Mouse (Mus musculus) MEL-GATA-1-ER (cell line): ENCODE measurements around the gene Abca5.
A peak's percentile ranks its signal among the peaks of the same experiment; 100 is the strongest.
"Not testable (repeated sequence)": the region's sequence is repeated elsewhere in the genome, so short reads cannot be mapped to it uniquely, and the experiment has no call there.

Experiments used
- DNase-seq: peaks from one replicate; pipeline ENCODE4 v3.0.0-alpha.2; 2012; ENCODE audit warnings: low read depth; ENCODE audit errors: extremely low read depth

Gene Abca5

GRCm38 (mm10) chr11:110337289-110338245 lies at the start of gene Abca5:
Abca5 (minus strand) TSS chr11:110337716.
- DNase-seq, result peak; percentile 20

- no peak for DNase-seq
These were observed 48.0 kb upstream of the Abca5 start for GRCm38 (mm10) chr11:110385487-110385886.

DNA sequence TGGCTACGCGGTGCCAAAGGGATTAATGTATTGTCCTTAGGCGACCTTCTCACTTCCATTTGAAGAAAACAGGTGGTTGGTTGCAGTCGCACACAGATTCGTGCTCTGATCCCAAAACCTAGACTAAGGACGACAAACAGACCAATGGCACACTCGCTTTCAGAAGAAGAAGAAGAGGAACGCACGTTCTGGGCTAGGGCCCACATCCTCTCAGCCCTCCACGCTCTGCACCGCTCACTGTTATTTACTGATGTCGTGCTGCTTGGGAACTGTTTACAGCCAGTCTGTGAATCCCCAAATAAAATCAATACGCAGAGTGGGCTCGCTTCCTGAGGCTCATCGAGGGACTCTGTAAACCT lies 42.8 kb upstream of the Abca5 start:
- no peak for DNase-seq

DNA sequence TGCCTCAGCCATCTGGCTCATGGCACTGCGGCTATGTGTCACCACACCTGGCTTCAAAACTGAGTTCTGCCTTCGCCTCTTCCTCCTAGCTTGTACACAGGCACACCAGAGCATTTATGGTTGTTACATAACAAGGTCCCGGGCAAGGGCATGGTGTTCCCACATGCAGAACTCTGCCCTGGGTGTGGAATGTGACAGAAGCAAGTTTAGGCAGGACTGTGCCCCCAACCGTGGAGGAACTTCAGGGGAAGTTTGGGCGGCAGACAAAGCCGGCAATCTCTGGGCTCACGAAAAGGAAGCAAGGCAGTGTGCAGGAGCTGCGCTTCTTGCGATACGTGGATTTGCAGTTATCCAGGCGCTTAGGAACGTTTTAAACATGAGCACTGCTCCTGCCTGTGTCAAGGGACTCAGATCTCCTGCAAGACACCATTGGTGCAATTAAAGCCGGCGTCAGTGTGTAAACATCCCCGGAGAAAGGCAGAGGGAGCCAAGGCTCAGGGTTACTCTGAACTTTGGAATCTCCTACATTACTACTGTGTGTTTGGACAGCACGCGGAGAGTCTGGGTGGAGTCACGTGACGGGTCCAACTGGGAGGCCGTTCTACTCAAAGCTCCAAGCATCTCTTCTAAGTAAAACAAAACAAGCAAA lies 42.3 kb upstream of the Abca5 start:
- DNase-seq, result no peak

- no peak for DNase-seq
These were observed 36.5 kb upstream of the Abca5 start for GRCm38 (mm10) chr11:110374036-110374435.

GRCm38 (mm10) chr11:110372266-110372954 lies 34.9 kb upstream of the Abca5 start:
- DNase-seq, result no peak

DNA sequence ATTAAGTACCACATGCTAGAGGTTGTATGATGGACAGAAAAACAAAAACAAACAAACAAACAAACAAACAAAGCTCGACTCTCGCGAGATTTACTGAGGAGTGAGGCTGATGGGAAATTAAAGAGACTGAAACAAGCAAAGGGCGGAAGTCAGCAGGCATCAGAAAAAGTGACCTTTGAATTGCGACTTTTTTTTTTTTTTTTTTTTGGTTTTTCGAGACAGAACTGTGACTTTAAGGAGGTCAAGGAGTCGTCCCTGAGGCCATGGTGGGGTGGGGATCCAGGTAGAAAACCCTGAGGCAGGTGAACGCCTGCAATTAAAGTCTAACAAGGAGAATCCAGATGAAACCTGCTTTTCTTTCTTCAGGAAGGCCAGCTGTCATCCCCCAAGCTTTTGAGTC lies 34.3 kb upstream of the Abca5 start:
- no peak for DNase-seq

DNA sequence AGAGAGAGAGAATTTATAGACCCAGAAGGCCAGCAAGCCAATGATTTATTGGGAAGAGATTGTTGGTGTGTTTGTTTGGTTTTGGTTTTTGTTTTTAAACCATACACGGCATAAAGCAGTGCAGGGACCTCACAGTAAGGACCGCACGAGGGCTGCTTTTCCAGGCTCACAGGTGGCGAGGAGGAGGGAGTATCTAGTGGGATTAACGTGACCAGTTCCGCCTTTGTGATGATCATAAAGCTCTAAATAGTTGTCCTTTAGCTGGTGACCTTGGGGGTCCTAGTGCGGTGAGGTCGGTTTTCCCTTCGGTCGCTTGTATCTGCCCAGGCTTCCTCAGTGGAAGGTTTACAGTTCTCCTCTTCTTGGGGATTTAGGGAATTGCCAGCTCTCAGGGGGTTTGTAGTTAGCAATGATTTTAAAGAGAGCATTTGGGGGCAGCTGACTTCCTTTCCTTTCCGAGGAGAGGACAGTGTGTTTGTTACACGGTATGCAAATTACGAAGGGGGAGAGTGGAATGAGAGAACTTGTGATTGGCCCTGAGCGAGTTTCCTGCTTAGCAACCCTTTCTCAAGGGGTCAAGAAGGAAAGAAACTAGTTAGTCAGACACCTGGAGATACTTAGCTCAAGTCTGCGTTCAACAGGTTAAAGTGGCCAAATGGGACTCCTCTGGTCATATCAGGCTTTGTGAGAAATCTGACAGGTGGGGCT lies 31.9 kb upstream of the Abca5 start:
- no peak for DNase-seq

- no peak for DNase-seq
These were observed 30.1 kb upstream of the Abca5 start for GRCm38 (mm10) chr11:110367638-110368037.

GRCm38 (mm10) chr11:110366902-110367301 lies 29.4 kb upstream of the Abca5 start:
- no peak for DNase-seq

GRCm38 (mm10) chr11:110365016-110365415 lies 27.5 kb upstream of the Abca5 start:
- DNase-seq, result peak; percentile 54

DNA sequence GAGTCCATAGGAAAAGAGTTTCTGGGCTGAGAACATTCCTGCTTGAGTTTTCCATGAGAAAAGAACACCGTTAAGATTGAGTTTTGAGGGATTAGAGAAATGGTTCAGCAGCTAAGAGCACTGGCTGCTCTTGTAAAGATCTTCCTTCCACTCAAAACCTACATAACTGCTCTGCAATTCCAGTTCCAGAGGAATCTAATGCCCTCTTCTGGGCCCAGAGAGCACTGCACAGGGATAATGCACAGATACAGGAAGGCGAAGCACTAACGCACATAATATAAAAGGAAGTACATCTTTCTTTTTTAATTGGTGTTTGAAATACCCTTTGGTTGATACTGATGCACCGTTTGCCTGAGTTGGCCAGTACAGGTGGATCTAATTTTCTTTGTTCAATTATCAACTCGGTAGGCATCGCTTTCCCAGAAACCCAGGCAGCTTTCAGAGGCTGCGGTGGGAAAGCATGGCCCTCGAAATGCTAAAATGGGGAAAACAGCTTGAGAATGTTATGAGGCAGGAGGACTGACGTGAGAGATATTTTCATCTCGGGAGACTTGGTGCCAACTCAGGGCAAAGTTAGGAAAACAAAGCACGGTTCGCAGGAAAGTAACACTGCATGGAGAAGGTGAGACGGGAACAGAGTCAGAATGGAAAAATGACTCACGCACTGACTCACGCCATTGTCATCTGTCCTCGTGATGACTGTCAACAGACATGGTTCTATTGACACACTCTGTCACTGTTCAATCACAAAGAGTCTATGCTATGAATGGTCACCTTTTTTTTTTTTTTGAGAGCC lies 20.4 kb upstream of the Abca5 start:
- peak; percentile 46 for DNase-seq

- DNase-seq, result not testable (repeated sequence)
These were observed 17.6 kb upstream of the Abca5 start for GRCm38 (mm10) chr11:110355131-110355530.

- DNase-seq, result no peak
These were observed 16.7 kb upstream of the Abca5 start for GRCm38 (mm10) chr11:110354261-110354660.

DNA sequence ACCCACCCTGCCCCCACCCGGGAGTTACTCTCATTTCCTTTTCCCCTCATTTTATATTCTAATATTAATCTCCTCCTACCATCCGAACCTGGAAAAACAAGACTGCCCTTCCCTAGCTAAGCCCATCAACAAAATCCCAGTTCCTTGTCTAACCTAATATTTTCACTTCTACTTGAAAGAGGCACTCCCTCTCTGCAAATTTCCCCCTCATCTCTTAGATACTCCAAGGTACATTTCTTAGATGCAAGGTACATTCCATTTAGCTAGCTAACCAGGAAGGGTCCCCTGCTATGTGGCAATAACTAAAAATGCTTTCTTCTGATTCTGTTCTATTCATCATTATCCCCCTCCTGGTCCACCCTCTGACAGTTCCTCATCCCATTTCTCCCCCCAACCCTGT lies 10.7 kb upstream of the Abca5 start:
- no peak for DNase-seq

GRCm38 (mm10) chr11:110347768-110348167 lies 10.3 kb upstream of the Abca5 start:
- no peak for DNase-seq

- DNase-seq, result no peak
These were observed 665 bp downstream of the Abca5 start for GRCm38 (mm10) chr11:110336814-110337288.

GRCm38 (mm10) chr11:110330093-110330492 lies 7.4 kb downstream of the Abca5 start:
- DNase-seq, result no peak

- DNase-seq, result no peak
These were observed 15.2 kb downstream of the Abca5 start for GRCm38 (mm10) chr11:110322266-110322665.

DNA sequence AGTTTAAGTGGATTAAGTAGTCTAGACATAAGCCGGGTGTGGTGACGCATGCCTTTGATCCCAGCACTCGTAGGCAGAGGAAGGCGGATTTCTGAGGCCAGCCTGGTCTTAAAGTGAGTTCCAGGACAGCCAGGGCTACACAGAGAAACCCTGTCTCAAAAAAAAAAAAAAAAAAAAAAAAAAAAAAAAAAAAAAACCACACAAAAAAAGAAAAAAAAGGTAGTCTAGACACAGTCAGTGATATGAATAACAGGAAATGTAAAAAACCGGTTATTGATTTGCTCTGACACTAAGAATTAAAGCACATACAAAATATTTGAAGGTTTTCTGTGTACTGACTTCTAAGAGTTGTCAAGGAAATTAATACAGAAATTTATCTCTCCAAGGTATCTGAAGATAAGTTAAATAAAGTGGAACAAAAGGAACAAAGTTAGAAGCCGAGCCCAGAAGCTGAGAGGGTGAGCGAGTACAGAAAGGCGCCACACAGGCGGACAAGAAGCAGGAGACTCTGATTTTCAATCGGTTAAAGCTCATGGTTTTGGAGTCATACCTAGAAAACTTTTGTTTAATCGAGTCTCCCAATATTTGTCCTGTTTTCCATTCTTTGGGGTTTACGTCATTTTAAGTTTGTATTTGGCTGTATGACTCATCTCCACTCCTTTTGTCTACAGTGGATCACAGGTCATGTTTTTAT lies 30.9 kb downstream of the Abca5 start:
- DNase-seq, result no peak
